Mouse (Mus musculus) liver, postnatal 0 days (tissue): ENCODE results near the gene Cnih2. TPM values are rescaled to one million over a fixed set of nuclear protein-coding genes. Genes with fewer than 3 reads are reported as not detected.

ENCODE experiments used
- ATAC-seq: fragments of 200-750 bp; cut with Nextera tagmentation; 2 replicates; pipeline ENCODE4 v1.8.0; 2017; ENCODE audit warnings: mild to moderate bottlenecking, moderate library complexity
- DNase-seq: peaks from one replicate; pipeline ENCODE4 v3.0.0-alpha.2; 2016
- H3K27ac ChIP-seq: fragments of 300-500 bp; sonication (generic); 2 replicates; pipeline ENCODE4 v1.5.1; 2014; ENCODE audit warnings: antibody characterized with exemption, moderate library complexity, mild to moderate bottlenecking, low read depth
- H3K27me3 ChIP-seq: fragments of 300-500 bp; sonication (generic); 2 replicates; pipeline ENCODE4 v1.6.1; 2014; ENCODE audit warnings: low read length, control low read depth, mixed read lengths; ENCODE audit not compliant: insufficient read depth
- H3K36me3 ChIP-seq: fragments of 300-500 bp; sonication (generic); replicated peaks from 2 replicates; pipeline ENCODE4 v1.6.1; 2014; ENCODE audit warnings: mild to moderate bottlenecking, control low read depth, low read length, moderate library complexity, mixed read lengths; ENCODE audit not compliant: insufficient read depth
- H3K4me1 ChIP-seq: fragments of 300-500 bp; sonication (generic); 2 replicates; pipeline ENCODE4 v1.6.1; 2014; ENCODE audit warnings: antibody characterized with exemption, mild to moderate bottlenecking, control low read depth; ENCODE audit not compliant: insufficient read depth
- H3K4me2 ChIP-seq: fragments of 300-500 bp; sonication (generic); 2 replicates; pipeline ENCODE4 v1.6.1; 2014; ENCODE audit warnings: low read depth, mild to moderate bottlenecking, low read length, moderate library complexity, mixed read lengths
- H3K4me3 ChIP-seq: fragments of 300-500 bp; sonication (generic); 2 replicates; pipeline ENCODE4 v1.5.1; 2014; ENCODE audit warnings: low read depth, low read length
- H3K9ac ChIP-seq: fragments of 300-500 bp; sonication (generic); replicated peaks from 2 replicates; pipeline ENCODE4 v1.6.1; 2014; ENCODE audit warnings: mild to moderate bottlenecking, moderate library complexity
- H3K9me3 ChIP-seq: fragments of 300-500 bp; sonication (generic); 2 replicates; pipeline ENCODE4 v1.6.1; 2016; ENCODE audit warnings: mild to moderate bottlenecking, control low read depth, low read length, mixed read lengths
- CTCF ChIP-seq: sonication (generic); IDR thresholded peaks from 2 replicates; pipeline ENCODE4 v1.5.1; 2016; ENCODE audit warnings: antibody characterized with exemption, low read depth
- EP300 ChIP-seq: IDR thresholded peaks from 2 replicates; pipeline ENCODE4 v1.6.1; 2016; ENCODE audit warnings: antibody characterized with exemption, low read depth, mild to moderate bottlenecking
- WGBS: fragments of 180-500 bp; shearing (Covaris S2); extraction: QIAGEN DNeasy Blood & Tissue Kit; methylation state at CpG from one replicate; pipeline ENCODE4 v1.1.7; 2014; ENCODE audit not compliant: insufficient replicate concordance; 5-methylcytosine and 5-hydroxymethylcytosine counted together
- polyA plus RNA-seq: library from polyadenylated mRNA; unstranded; fragments of >200 nt; fragmentation: Nextera tagmentation; extraction: Ambion mirVana; gene quantifications from 2 replicates; pipeline ENCODE4 v1.2.1, GENCODE M21; 2015

Cnih2 gene
- polyA plus RNA-seq, 1 experiment from 2014 or later = 0.18 TPM

- 26% methylated on average over 5 of the region's 5 CpGs for WGBS
- H3K4me3 ChIP-seq = no peak overlapping the region
- H3K4me2 ChIP-seq = no peak overlapping the region
- peaks cover 27% of the 10 kb centered on the region for H3K4me1 ChIP-seq
- H3K9ac ChIP-seq = no peak overlapping the region
- ATAC-seq (no peak), DNase-seq (peak; percentile 43)
- H3K36me3 ChIP-seq = peaks cover 27% of the 10 kb centered on the region
- TF ChIP-seq CTCF = peak; percentile 57
- no peak for TF ChIP-seq EP300
- H3K27me3 ChIP-seq = no peaks in the 10 kb centered on the region
- no peaks in the 10 kb centered on the region for H3K9me3 ChIP-seq
- no peak overlapping the region for H3K27ac ChIP-seq
These were observed 9.9 kb upstream of the Cnih2 start for GRCm38 (mm10) chr19:5108271-5108575.

GRCm38 (mm10) chr19:5107556-5108270 lies 9.4 kb upstream of the Cnih2 start:
- no peak for ATAC-seq
- Histone ChIP-seq H3K27me3 (no peaks in the 10 kb centered on the region), H3K9me3 (no peaks in the 10 kb centered on the region), H3K36me3 (peaks cover 30% of the 10 kb centered on the region), H3K4me3 (no peak overlapping the region), H3K4me2 (peak overlapping the region; percentile 97), H3K4me1 (peaks cover 27% of the 10 kb centered on the region), H3K9ac (no peak overlapping the region), H3K27ac (no peak overlapping the region)
- no peak for DNase-seq
- 74% methylated on average over 18 of the region's 18 CpGs for WGBS
- no peak for TF ChIP-seq CTCF
- TF ChIP-seq EP300 = no peak

- no peaks in the 10 kb centered on the region for H3K9me3 ChIP-seq
- peak within 1 kb of the TSS; percentile 87 for H3K4me3 ChIP-seq
- peaks cover 32% of the 10 kb centered on the region for H3K36me3 ChIP-seq
- peaks cover 27% of the 10 kb centered on the region for H3K4me1 ChIP-seq
- TF ChIP-seq CTCF (no peak), EP300 (no peak)
- DNase-seq = peak; percentile 99
- peak within 1 kb of the TSS; percentile 90 for H3K9ac ChIP-seq
- peak; percentile 93 for ATAC-seq
- peak within 1 kb of the TSS; percentile 94 for H3K27ac ChIP-seq
- H3K4me2 ChIP-seq = peak within 1 kb of the TSS; percentile 97
- H3K27me3 ChIP-seq = no peaks in the 10 kb centered on the region
- WGBS = under 1% methylated on average over 36 of the region's 46 CpGs
These were observed 8.4 kb upstream of the Cnih2 start, which contains the start of gene Rab1b for GRCm38 (mm10) chr19:5106731-5107191. Rab1b (minus strand) TSS chr19:5107072.

GRCm38 (mm10) chr19:5106074-5106473 lies 7.8 kb upstream of the Cnih2 start:
- DNase-seq (peak; percentile 44), ATAC-seq (no peak)
- Histone ChIP-seq H3K4me1 (peaks cover 27% of the 10 kb centered on the region), H3K4me3 (peak overlapping the region; percentile 87), H3K36me3 (peaks cover 38% of the 10 kb centered on the region), H3K27ac (peak overlapping the region; percentile 94), H3K4me2 (peak overlapping the region; percentile 97), H3K9ac (peak overlapping the region; percentile 90), H3K9me3 (no peaks in the 10 kb centered on the region), H3K27me3 (no peaks in the 10 kb centered on the region)
- WGBS = 2% methylated on average over 9 of the region's 9 CpGs
- TF ChIP-seq CTCF = no peak
- TF ChIP-seq EP300 = no peak

- no peaks in the 10 kb centered on the region for H3K9me3 ChIP-seq
- peak overlapping the region; percentile 35 for H3K4me3 ChIP-seq
- ATAC-seq = no peak
- no peak overlapping the region; the same call in 1 of the 2 replicates for H3K9ac ChIP-seq
- peaks cover 22% of the 10 kb centered on the region for H3K27me3 ChIP-seq
- peaks cover 11% of the 10 kb centered on the region for H3K4me1 ChIP-seq
- H3K36me3 ChIP-seq = peaks cover 32% of the 10 kb centered on the region
- peak; percentile 12 for DNase-seq
- TF ChIP-seq EP300 (no peak), CTCF (no peak)
- no peak overlapping the region for H3K27ac ChIP-seq
- H3K4me2 ChIP-seq = peak overlapping the region; percentile 75
- 14% methylated on average over 25 of the region's 31 CpGs for WGBS
These were observed 579 bp downstream of the Cnih2 start for GRCm38 (mm10) chr19:5097521-5098362.

- TF ChIP-seq CTCF = no peak
- no peak for TF ChIP-seq EP300
These were observed 2.3 kb downstream of the Cnih2 start for GRCm38 (mm10) chr19:5095887-5096474.

More at GRCm38 (mm10) chr19:5095887-5096474, 2.3 kb downstream of the Cnih2 start:
- WGBS = 18% methylated on average over 9 of the region's 9 CpGs
- H3K4me3 ChIP-seq = no peak overlapping the region
- no peak overlapping the region for H3K9ac ChIP-seq
- no peak for ATAC-seq
- H3K9me3 ChIP-seq = no peaks in the 10 kb centered on the region
- no peak overlapping the region for H3K27ac ChIP-seq
- H3K36me3 ChIP-seq = peaks cover 28% of the 10 kb centered on the region
- H3K4me1 ChIP-seq = peaks cover 11% of the 10 kb centered on the region
- DNase-seq = peak; percentile 17
- peaks cover 22% of the 10 kb centered on the region for H3K27me3 ChIP-seq
- H3K4me2 ChIP-seq = no peak overlapping the region
